Mouse (Mus musculus) forebrain, embryonic 16.5 days (tissue): Measurements from ENCODE around the gene Gm853. TPM values are rescaled to one million over a fixed set of nuclear protein-coding genes. Genes with fewer than 3 reads are reported as not detected.

Experiments
- ATAC-seq: fragments of 200-750 bp; cut with Nextera tagmentation; 2 replicates; pipeline ENCODE4 v1.8.0; 2017; ENCODE audit warnings: mild to moderate bottlenecking, moderate library complexity
- H3K27ac ChIP-seq: fragments of 300-500 bp; sonication (generic); 2 replicates; pipeline ENCODE4 v1.5.1; 2014; ENCODE audit warnings: low read length, control low read depth
- H3K27me3 ChIP-seq: fragments of 300-500 bp; sonication (generic); replicated peaks from 2 replicates; pipeline ENCODE4 v1.6.1; 2014; ENCODE audit warnings: low read length; ENCODE audit not compliant: control insufficient read depth, insufficient read depth
- H3K36me3 ChIP-seq: fragments of 300-500 bp; sonication (generic); 2 replicates; pipeline ENCODE4 v1.6.1; 2014; ENCODE audit not compliant: control insufficient read depth, insufficient read depth
- H3K4me1 ChIP-seq: fragments of 300-500 bp; sonication (generic); replicated peaks from 2 replicates; pipeline ENCODE4 v1.6.1; 2014; ENCODE audit warnings: low read length; ENCODE audit not compliant: control insufficient read depth, insufficient read depth
- H3K4me2 ChIP-seq: fragments of 300-500 bp; sonication (generic); 2 replicates; pipeline ENCODE4 v1.6.1; 2014; ENCODE audit warnings: mild to moderate bottlenecking, low read length, control low read depth
- H3K4me3 ChIP-seq: fragments of 300-500 bp; sonication (generic); replicated peaks from 2 replicates; pipeline ENCODE4 v1.5.1; 2014; ENCODE audit warnings: mild to moderate bottlenecking, low read length, control low read depth
- H3K9ac ChIP-seq: fragments of 300-500 bp; sonication (generic); replicated peaks from 2 replicates; pipeline ENCODE4 v1.6.1; 2014; ENCODE audit warnings: low read depth, low read length, control low read depth
- H3K9me3 ChIP-seq: fragments of 300-500 bp; sonication (generic); 2 replicates; pipeline ENCODE4 v1.6.1; 2016; ENCODE audit warnings: low read length; ENCODE audit not compliant: control insufficient read depth
- WGBS: fragments of 180-500 bp; shearing (Covaris S2); extraction: QIAGEN DNeasy Blood & Tissue Kit; methylation state at CpG from one replicate; pipeline ENCODE4 v1.1.7; 2014; 5-methylcytosine and 5-hydroxymethylcytosine counted together
- polyA plus RNA-seq: library from polyadenylated mRNA; unstranded; fragments of >200 nt; fragmentation: Nextera tagmentation; extraction: Ambion mirVana; gene quantifications from 2 replicates; pipeline ENCODE4 v1.2.1, GENCODE M21; 2015

Gene Gm853
- polyA plus RNA-seq: 0.09 and 0.20 TPM in 2 replicates

DNA sequence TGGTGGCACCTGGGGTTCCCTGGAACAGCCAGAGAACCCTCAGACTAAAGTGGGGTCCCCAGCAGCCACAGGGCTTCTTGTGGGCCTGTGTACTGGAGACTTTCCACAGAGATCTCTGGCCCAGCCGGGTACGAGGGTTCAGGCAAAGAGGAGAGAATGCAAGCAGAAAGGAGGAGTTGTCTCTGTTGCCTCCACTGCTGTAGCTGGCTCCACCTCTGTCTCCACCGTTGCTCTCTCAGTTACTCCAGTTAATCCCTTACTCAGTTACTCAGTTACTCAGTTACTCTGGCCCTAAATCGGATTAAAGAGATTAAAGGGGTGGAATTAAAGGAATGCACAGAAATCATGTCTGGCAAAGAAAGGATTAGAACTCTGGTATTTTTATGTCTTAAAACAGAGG, at the start of gene Gm853:
Gm853 (minus strand) TSS at position 223 of the 400 bp plus-strand sequence.
- Histone ChIP-seq H3K27ac (no peak within 1 kb of the TSS), H3K36me3 (no peaks in the 10 kb centered on the region), H3K9me3 (no peaks in the 10 kb centered on the region), H3K4me3 (no peak within 1 kb of the TSS), H3K9ac (no peak within 1 kb of the TSS), H3K4me2 (no peak within 1 kb of the TSS), H3K4me1 (no peaks in the 10 kb centered on the region), H3K27me3 (no peaks in the 10 kb centered on the region)
- ATAC-seq: no peak
- 55% methylated on average over 4 of the region's 4 CpGs for WGBS

DNA sequence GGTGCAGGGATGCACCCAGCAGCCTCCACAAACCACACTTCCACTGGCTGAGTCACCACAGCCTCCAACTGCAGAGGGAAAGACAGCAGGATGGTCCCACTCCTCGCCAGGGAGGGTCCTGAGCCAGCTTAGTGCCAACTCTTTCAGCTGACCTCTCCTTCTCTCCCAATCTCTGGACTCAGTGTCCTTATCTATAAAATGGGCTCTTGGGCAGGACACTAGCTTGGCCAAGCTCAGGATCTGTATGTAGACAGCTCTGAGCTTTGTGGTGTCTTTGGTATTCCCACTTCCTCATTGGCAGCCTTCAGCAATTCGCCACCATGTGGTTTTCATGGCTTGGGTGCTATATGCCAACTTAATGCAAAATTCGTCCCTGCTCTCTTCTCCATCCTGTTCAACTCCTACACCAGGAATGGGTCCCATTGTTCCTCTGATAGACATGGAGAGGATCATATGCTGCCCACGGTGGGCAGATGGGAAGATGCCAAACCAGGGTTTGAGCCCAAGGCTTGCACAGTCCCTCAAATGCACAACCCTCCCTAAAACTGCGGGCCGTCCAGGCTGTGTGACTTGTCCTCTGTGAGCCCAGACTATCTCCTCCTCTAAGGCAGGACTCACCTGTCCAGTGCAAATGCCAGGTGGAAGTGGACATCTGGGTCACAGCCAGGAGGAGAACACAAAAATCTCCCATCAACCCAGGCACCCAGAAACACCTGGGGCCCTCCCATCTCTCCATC, 48.6 kb upstream of the Gm853 start:
- Histone ChIP-seq H3K4me2 (no peak overlapping the region), H3K27me3 (no peaks in the 10 kb centered on the region), H3K9ac (no peak overlapping the region), H3K36me3 (no peaks in the 10 kb centered on the region), H3K9me3 (no peaks in the 10 kb centered on the region), H3K4me3 (no peak overlapping the region), H3K27ac (peak overlapping the region; percentile 57), H3K4me1 (peaks cover 35% of the 10 kb centered on the region)
- 80% methylated on average over 6 of the region's 6 CpGs for WGBS
- ATAC-seq: no peak

DNA sequence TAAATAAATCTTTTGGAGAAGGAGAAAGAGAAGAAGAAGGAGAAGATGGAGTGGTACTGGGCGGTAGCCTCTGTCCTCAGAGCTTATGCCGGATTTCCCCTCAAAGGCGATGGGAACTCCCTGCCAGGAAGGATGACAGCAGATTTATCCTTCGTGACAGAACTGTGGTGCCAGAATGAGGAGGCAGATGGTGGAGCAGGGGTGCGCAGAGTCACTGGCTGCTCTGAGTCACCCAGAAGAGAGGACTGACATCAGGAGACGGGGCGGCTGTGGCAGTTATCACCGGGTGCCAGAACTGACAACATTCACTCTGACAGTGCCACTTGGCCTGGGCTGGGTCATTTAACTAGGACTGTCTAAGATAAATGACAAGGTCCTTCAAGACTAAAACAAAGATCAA, 47.9 kb upstream of the Gm853 start:
- no peaks in the 10 kb centered on the region for H3K36me3 ChIP-seq
- H3K9me3 ChIP-seq: no peaks in the 10 kb centered on the region
- no peaks in the 10 kb centered on the region for H3K27me3 ChIP-seq
- no peak overlapping the region; the same call in 1 of the 2 replicates for H3K27ac ChIP-seq
- H3K4me2 ChIP-seq: no peak overlapping the region
- H3K4me1 ChIP-seq: peaks cover 32% of the 10 kb centered on the region
- no peak for ATAC-seq
- no peak overlapping the region for H3K4me3 ChIP-seq
- no peak overlapping the region for H3K9ac ChIP-seq
- WGBS: 62% methylated on average over 8 of the region's 8 CpGs

DNA sequence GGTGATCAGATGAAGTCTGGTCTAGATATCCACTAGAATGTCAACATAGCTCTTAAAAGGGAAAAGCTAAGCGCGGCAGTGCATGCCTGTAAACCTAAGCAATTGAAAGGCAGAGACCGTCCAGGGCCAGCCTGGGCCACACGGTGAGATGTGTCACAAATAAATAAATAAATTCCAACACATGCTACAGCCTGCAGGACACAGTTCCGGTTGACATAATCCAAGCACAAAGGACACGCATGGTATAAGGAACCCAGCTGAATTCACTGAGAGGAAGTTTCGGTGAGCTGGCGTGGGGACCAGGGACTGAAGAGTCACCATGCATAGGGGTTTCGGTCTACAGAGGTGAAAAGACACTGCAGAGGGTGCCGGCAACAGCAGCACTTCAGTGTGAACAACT, 46.5 kb upstream of the Gm853 start:
- no peaks in the 10 kb centered on the region for H3K9me3 ChIP-seq

DNA sequence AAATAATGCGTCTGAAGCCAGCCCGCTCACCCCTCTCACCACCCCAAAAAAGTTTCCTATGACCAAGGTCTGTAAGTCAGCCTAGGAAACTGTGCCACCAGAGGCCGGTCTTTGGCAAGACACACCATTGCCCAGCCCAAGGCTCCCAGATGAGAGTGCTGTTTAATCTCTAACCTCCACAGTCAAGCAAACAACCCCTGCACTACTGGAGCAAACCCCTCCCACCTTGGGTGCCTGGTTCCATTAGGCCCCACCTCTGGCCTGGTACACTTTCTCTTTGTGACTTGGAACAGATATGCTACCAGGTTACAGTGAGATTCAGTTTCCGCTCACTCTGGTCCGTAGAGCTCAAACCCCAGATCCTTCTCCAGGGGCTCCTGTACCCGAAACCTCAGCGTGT, 44.9 kb upstream of the Gm853 start:
- H3K27me3 ChIP-seq: no peaks in the 10 kb centered on the region
- WGBS: 78% methylated on average over 7 of the region's 7 CpGs
- peaks cover 23% of the 10 kb centered on the region for H3K4me1 ChIP-seq
- no peak for ATAC-seq
- H3K4me3 ChIP-seq: no peak overlapping the region
- peaks cover 9% of the 10 kb centered on the region; the same call in 1 of the 2 replicates for H3K36me3 ChIP-seq
- no peaks in the 10 kb centered on the region for H3K9me3 ChIP-seq
- no peak overlapping the region for H3K27ac ChIP-seq
- no peak overlapping the region for H3K4me2 ChIP-seq
- H3K9ac ChIP-seq: no peak overlapping the region

More for the DNA sequence above, 46.5 kb upstream of the Gm853 start:
- H3K27me3 ChIP-seq: no peaks in the 10 kb centered on the region
- peaks cover 38% of the 10 kb centered on the region for H3K4me1 ChIP-seq
- H3K4me3 ChIP-seq: no peak overlapping the region
- no peaks in the 10 kb centered on the region for H3K36me3 ChIP-seq
- no peak overlapping the region for H3K9ac ChIP-seq
- no peak overlapping the region for H3K27ac ChIP-seq
- WGBS: 90% methylated on average over 10 of the region's 10 CpGs
- no peak for ATAC-seq
- no peak overlapping the region for H3K4me2 ChIP-seq

DNA sequence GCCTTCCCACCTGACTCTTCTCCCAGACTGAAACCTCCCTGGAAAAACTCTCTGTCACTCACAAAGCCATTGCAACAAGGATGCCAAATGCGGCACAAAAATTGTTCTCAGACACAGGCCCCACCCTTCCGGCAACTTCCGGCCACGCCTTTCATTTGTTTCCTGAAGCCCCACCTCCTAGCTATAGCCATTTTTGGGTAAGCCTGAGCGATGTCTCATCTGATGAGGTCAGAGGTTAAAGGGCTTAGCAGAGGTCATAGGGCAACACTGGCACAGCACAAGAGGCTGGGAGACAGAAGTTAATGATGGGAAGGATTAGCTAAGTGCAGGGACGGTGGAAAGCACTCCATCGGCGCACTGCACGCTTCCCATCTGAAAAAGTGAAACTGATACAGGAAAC, 44.4 kb upstream of the Gm853 start:
- H3K4me1 ChIP-seq: peaks cover 20% of the 10 kb centered on the region
- no peaks in the 10 kb centered on the region for H3K9me3 ChIP-seq
- H3K27ac ChIP-seq: no peak overlapping the region
- peaks cover 11% of the 10 kb centered on the region; the same call in 1 of the 2 replicates for H3K36me3 ChIP-seq
- no peak overlapping the region for H3K9ac ChIP-seq
- H3K4me3 ChIP-seq: no peak overlapping the region
- H3K27me3 ChIP-seq: no peaks in the 10 kb centered on the region
- no peak for ATAC-seq
- no peak overlapping the region for H3K4me2 ChIP-seq
- 48% methylated on average over 9 of the region's 9 CpGs for WGBS

DNA sequence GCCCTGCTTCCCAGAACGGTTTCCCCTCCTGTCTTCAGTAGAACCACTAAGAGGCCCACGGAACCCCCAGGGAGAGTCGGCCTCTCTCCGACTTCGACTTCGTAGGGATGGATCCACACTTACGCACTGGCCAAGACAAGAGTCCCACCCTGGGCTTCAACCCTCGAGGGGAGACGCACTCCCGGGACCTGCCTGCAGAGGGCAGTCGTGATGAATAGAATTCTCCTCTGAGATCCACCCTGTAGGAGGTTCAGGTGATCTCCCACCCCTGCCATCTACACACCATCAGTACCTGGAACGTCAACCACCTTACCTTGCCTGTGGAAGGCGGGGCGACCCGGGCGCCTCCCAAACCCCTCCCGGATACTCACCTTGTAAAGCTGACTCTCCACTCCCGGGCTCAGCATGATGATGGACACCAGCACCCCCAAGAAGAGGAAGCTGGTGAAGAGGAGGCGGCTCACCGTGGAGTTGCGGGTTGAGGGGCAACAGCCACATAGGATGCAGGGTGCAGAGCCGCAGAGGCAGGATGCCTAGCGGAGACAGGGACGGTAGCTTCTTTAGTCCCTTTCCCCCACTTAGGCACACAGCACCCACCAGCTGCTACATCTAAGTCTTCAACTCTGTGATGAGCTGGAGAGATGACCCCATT, 42.6 kb upstream of the Gm853 start:
- 28% methylated on average over 24 of the region's 24 CpGs for WGBS
- H3K9ac ChIP-seq: no peak overlapping the region
- peaks cover 13% of the 10 kb centered on the region; the same call in 1 of the 2 replicates for H3K36me3 ChIP-seq
- no peak overlapping the region for H3K27ac ChIP-seq
- no peak overlapping the region for H3K4me3 ChIP-seq
- no peak overlapping the region for H3K4me2 ChIP-seq
- H3K4me1 ChIP-seq: peaks cover 10% of the 10 kb centered on the region
- H3K9me3 ChIP-seq: no peaks in the 10 kb centered on the region
- peak; percentile 59; the same call in 1 of the 2 replicates for ATAC-seq
- H3K27me3 ChIP-seq: no peaks in the 10 kb centered on the region

DNA sequence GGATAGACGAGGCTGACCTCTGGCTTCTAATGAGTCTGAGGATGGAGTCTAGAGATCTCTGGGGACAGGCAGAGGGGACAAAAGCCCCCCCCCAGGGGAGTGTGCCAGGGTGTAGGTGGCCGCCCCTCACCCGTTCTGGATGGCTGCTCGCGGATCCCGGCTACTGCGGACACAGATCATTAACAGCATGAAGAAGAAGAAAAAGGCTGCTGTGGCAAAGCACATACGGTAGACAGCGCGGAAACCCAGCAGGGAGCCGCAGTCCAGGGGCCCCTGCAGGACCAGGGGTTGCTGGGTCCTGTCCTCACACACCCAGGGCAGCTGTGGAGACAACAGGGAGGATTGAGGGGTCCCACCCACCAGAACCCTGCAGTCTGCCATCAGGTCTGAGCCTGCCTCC, 41.9 kb upstream of the Gm853 start:
- Histone ChIP-seq H3K4me2 (no peak overlapping the region), H3K9ac (no peak overlapping the region)
- no peak for ATAC-seq

DNA sequence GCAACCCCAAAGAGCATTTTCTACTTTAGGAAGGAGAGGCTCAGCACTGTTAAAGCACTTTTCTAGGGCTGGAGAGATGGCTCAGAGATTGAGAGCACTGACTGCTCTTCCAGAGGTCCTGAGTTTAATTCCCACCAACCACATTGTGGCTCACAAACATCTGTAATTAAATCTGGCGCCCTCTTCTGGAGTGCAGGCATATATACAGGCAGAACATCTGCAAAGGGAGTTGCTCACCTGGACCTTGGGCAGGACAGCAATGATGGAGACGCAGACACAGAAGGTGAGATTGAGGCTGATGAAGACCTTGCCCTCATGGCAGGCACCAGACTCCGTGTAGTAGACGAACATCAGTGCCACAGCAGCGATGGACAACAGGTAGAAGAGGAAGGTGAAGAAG, 38.2 kb upstream of the Gm853 start:
- H3K36me3 ChIP-seq: peaks cover 23% of the 10 kb centered on the region
- H3K9ac ChIP-seq: no peak overlapping the region
- no peak for ATAC-seq
- H3K4me2 ChIP-seq: no peak overlapping the region
- H3K4me3 ChIP-seq: no peak overlapping the region
- H3K9me3 ChIP-seq: no peaks in the 10 kb centered on the region
- no peak overlapping the region for H3K27ac ChIP-seq
- WGBS: 38% methylated on average over 5 of the region's 5 CpGs
- H3K4me1 ChIP-seq: peaks cover 8% of the 10 kb centered on the region
- H3K27me3 ChIP-seq: no peaks in the 10 kb centered on the region

More for the DNA sequence above, 41.9 kb upstream of the Gm853 start:
- no peaks in the 10 kb centered on the region for H3K27me3 ChIP-seq
- H3K9me3 ChIP-seq: no peaks in the 10 kb centered on the region
- H3K36me3 ChIP-seq: peaks cover 13% of the 10 kb centered on the region; the same call in 1 of the 2 replicates
- 23% methylated on average over 11 of the region's 11 CpGs for WGBS
- peaks cover 10% of the 10 kb centered on the region for H3K4me1 ChIP-seq
- no peak overlapping the region for H3K27ac ChIP-seq
- H3K4me3 ChIP-seq: no peak overlapping the region
